Mouse (Mus musculus) limb, embryonic 10.5 days (tissue): ENCODE measurements around the gene Gss. TPM values are rescaled to one million over a fixed set of nuclear protein-coding genes. Genes with fewer than 3 reads are reported as not detected.

ENCODE experiments used
- DNase-seq: peaks from one replicate; pipeline ENCODE4 v3.0.0-alpha.2; 2017; ENCODE audit warnings: low spot score
- H3K27ac ChIP-seq: fragments of 300-500 bp; sonication (generic); 2 replicates; pipeline ENCODE4 v1.5.1; 2016; ENCODE audit warnings: mild to moderate bottlenecking
- H3K27me3 ChIP-seq: fragments of 300-500 bp; sonication (generic); 2 replicates; pipeline ENCODE4 v1.6.1; 2016; ENCODE audit warnings: low read depth, mild to moderate bottlenecking; ENCODE audit not compliant: poor library complexity, severe bottlenecking
- H3K36me3 ChIP-seq: fragments of 300-500 bp; sonication (generic); 2 replicates; pipeline ENCODE4 v1.6.1; 2016; ENCODE audit warnings: mild to moderate bottlenecking, moderate library complexity
- H3K4me1 ChIP-seq: fragments of 300-500 bp; sonication (generic); 2 replicates; pipeline ENCODE4 v1.6.1; 2016
- H3K4me3 ChIP-seq: fragments of 300-500 bp; sonication (generic); 2 replicates; pipeline ENCODE4 v1.5.1; 2016; ENCODE audit warnings: mild to moderate bottlenecking, moderate library complexity
- H3K9me3 ChIP-seq: fragments of 300-500 bp; sonication (generic); replicated peaks from 2 replicates; pipeline ENCODE4 v1.6.1; 2016; ENCODE audit warnings: mild to moderate bottlenecking
- WGBS: fragments of 180-500 bp; shearing (Covaris S2); methylation state at CpG from one replicate; pipeline ENCODE4 v1.1.7; 2016; 5-methylcytosine and 5-hydroxymethylcytosine counted together
- polyA plus RNA-seq: library from polyadenylated mRNA; unstranded; fragments of >200 nt; fragmentation: Nextera tagmentation; extraction: Ambion mirVana; gene quantifications from 2 replicates; pipeline ENCODE4 v1.2.1, GENCODE M21; 2016

The Gss gene
- polyA plus RNA-seq, 1 experiment from 2014 or later, result 25.1 TPM

- Histone ChIP-seq H3K4me3 (no peak overlapping the region), H3K36me3 (no peaks in the 10 kb centered on the region), H3K4me1 (peaks cover 4% of the 10 kb centered on the region; the same call in 1 of the 2 replicates), H3K9me3 (no peaks in the 10 kb centered on the region), H3K27me3 (no peaks in the 10 kb centered on the region), H3K27ac (no peak overlapping the region)
- peak; percentile 66 for DNase-seq
- 50% methylated on average over 5 of the region's 5 CpGs for WGBS
These were observed 8.6 kb downstream of the Gss start for GRCm38 (mm10) chr2:155583927-155584530.

- Histone ChIP-seq H3K9me3 (no peaks in the 10 kb centered on the region), H3K27me3 (no peaks in the 10 kb centered on the region), H3K36me3 (no peaks in the 10 kb centered on the region), H3K27ac (no peak overlapping the region), H3K4me1 (peaks cover 4% of the 10 kb centered on the region; the same call in 1 of the 2 replicates), H3K4me3 (no peak overlapping the region)
- no peak for DNase-seq
- 83% methylated on average over 5 of the region's 5 CpGs for WGBS
These were observed 9.6 kb downstream of the Gss start for GRCm38 (mm10) chr2:155582996-155583395.

DNA sequence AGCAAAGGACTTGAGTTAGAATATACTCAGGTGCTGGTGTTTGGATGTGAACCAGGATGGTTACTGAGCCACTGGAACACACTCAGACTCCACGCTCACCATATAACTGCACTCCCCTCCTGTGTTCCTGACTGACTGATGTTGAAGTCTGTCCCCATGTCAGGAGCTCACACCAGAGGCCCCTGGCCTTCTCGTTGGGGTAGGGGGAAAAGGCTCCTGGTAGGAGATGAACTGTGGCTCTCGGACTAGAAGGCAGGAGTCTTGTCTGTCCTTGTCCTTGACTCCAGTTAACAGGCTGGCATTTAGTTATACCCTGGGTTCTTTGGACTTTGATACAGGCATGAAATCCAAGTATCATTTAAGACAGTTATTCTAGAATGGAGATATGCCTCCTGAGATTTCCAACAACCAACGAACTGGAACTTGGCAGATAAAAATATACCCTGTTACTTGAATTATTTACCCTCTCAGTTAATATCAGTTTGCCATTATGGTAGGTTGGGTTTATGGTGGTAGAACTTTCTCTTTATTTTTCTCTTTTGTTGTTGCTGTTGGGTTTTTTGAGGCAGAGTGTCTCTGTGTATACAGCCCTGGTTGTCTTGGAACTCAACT is 10.1 kb downstream of the Gss start:
- 74% methylated on average over 4 of the region's 4 CpGs for WGBS
- no peak for DNase-seq
- no peaks in the 10 kb centered on the region for H3K36me3 ChIP-seq
- peaks cover 4% of the 10 kb centered on the region; the same call in 1 of the 2 replicates for H3K4me1 ChIP-seq
- H3K27me3 ChIP-seq, result no peaks in the 10 kb centered on the region
- H3K27ac ChIP-seq, result no peak overlapping the region
- H3K4me3 ChIP-seq, result no peak overlapping the region
- H3K9me3 ChIP-seq, result no peaks in the 10 kb centered on the region

GRCm38 (mm10) chr2:155580331-155580730 is 12.3 kb downstream of the Gss start:
- no peaks in the 10 kb centered on the region for H3K9me3 ChIP-seq
- no peaks in the 10 kb centered on the region for H3K36me3 ChIP-seq
- no peak for DNase-seq
- H3K4me3 ChIP-seq, result no peak overlapping the region
- H3K27me3 ChIP-seq, result no peaks in the 10 kb centered on the region
- no peak overlapping the region for H3K27ac ChIP-seq
- peaks cover 4% of the 10 kb centered on the region; the same call in 1 of the 2 replicates for H3K4me1 ChIP-seq
- WGBS, result 89% methylated on average over 3 of the region's 3 CpGs

- DNase-seq, result no peak
- no peak overlapping the region for H3K27ac ChIP-seq
- H3K36me3 ChIP-seq, result no peaks in the 10 kb centered on the region
- no peak overlapping the region for H3K4me3 ChIP-seq
- 71% methylated on average over 9 of the region's 9 CpGs for WGBS
- H3K4me1 ChIP-seq, result peaks cover 4% of the 10 kb centered on the region; the same call in 1 of the 2 replicates
- H3K9me3 ChIP-seq, result no peaks in the 10 kb centered on the region
- H3K27me3 ChIP-seq, result no peaks in the 10 kb centered on the region
These were observed 16.0 kb downstream of the Gss start for GRCm38 (mm10) chr2:155576656-155577055.

GRCm38 (mm10) chr2:155574700-155575099 is 17.9 kb downstream of the Gss start:
- WGBS, result 94% methylated on average over 4 of the region's 4 CpGs
- H3K4me1 ChIP-seq, result no peaks in the 10 kb centered on the region
- H3K4me3 ChIP-seq, result no peak overlapping the region
- H3K9me3 ChIP-seq, result no peaks in the 10 kb centered on the region
- no peak for DNase-seq
- no peaks in the 10 kb centered on the region for H3K36me3 ChIP-seq
- H3K27ac ChIP-seq, result no peak overlapping the region
- no peaks in the 10 kb centered on the region for H3K27me3 ChIP-seq

DNA sequence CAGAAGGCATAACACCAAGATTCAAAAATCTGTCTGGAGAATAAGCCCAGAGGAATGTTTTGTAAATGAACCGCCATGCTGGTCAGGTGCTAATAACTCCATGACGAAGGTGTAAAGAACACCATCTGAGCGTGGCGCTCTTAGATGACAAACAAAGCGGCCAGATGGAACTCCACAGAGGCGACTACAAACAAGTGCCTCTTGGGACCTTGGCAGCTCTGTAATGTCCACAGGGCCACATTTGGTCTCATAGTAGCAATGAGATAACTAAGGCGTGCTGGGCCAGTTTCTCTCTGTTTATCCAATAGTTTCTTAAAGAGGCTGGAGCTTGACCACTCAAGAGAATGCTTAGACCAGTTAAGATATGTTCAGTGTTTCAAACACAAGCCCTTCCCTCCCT is 18.6 kb downstream of the Gss start:
- H3K27me3 ChIP-seq, result no peaks in the 10 kb centered on the region
- 93% methylated on average over 7 of the region's 7 CpGs for WGBS
- no peak overlapping the region for H3K27ac ChIP-seq
- H3K9me3 ChIP-seq, result no peaks in the 10 kb centered on the region
- no peak for DNase-seq
- no peaks in the 10 kb centered on the region for H3K36me3 ChIP-seq
- H3K4me1 ChIP-seq, result no peaks in the 10 kb centered on the region
- no peak overlapping the region for H3K4me3 ChIP-seq

DNA sequence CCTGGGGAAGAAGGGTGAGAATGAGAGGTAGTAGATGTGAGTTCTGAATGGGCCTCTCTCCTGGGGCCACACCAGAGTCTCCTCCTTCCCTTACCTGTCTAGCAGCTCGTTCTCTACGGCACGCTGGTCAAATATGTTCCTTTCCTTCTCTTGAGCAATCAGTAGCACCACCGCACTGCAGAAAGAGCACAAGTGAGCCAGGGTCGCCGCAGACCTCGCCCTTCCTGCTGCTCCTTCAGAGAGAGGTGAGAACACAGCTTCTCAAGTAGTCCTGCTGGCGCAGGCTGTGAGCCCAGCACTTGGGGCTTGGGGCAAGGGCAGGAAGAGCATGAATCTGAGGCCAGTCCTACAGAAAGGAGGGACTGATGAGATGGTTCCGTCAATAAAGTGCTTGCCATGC is 19.6 kb downstream of the Gss start:
- H3K4me1 ChIP-seq, result no peaks in the 10 kb centered on the region
- H3K27ac ChIP-seq, result no peak overlapping the region
- 86% methylated on average over 9 of the region's 9 CpGs for WGBS
- no peak overlapping the region for H3K4me3 ChIP-seq
- no peaks in the 10 kb centered on the region for H3K27me3 ChIP-seq
- DNase-seq, result no peak
- no peaks in the 10 kb centered on the region for H3K36me3 ChIP-seq
- H3K9me3 ChIP-seq, result no peaks in the 10 kb centered on the region

- Histone ChIP-seq H3K4me3 (no peak overlapping the region), H3K9me3 (no peaks in the 10 kb centered on the region), H3K36me3 (0 out of 2 replicates have a peak, but pooled peaks cover 7% of the 10 kb centered on the region), H3K4me1 (peaks cover 8% of the 10 kb centered on the region), H3K27ac (no peak overlapping the region), H3K27me3 (no peaks in the 10 kb centered on the region)
- DNase-seq, result no peak
- 66% methylated on average over 3 of the region's 3 CpGs for WGBS
These were observed 23.3 kb downstream of the Gss start for GRCm38 (mm10) chr2:155569223-155569807.

- Histone ChIP-seq H3K4me1 (peaks cover 8% of the 10 kb centered on the region), H3K27me3 (no peaks in the 10 kb centered on the region), H3K9me3 (no peaks in the 10 kb centered on the region), H3K36me3 (0 out of 2 replicates have a peak, but pooled peaks cover 10% of the 10 kb centered on the region), H3K4me3 (no peak overlapping the region), H3K27ac (no peak overlapping the region)
- 90% methylated on average over 5 of the region's 5 CpGs for WGBS
- DNase-seq, result no peak
These were observed 24.9 kb downstream of the Gss start for GRCm38 (mm10) chr2:155567751-155568150.

DNA sequence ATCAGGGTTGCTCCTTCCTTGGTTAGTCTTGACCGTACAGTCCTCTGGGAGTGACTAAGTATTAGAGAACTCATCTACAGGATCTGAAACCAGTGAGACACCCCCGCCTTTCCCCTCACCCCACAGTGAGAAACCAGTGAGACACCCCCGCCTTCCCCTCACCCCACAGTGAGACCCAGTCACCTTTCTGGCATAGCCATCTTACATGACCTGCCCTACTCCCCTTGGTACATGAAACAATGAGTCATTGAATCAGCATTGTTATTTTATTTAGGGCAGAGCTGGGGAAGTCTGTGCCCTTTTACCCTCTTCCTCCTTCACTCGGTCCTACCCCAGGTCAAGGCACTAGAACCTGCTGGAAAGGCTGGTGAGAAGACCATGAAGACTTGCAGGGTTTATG is 29.7 kb downstream of the Gss start:
- Histone ChIP-seq H3K36me3 (0 out of 2 replicates have a peak, but pooled peaks cover 10% of the 10 kb centered on the region), H3K27me3 (no peaks in the 10 kb centered on the region), H3K4me3 (no peak overlapping the region), H3K9me3 (no peaks in the 10 kb centered on the region), H3K4me1 (peaks cover 8% of the 10 kb centered on the region), H3K27ac (no peak overlapping the region)
- no peak for DNase-seq
- WGBS, result 84% methylated on average over 4 of the region's 4 CpGs

GRCm38 (mm10) chr2:155562209-155562608 is 30.4 kb downstream of the Gss start:
- 72% methylated on average over 1 of the region's 1 CpGs for WGBS
- 0 out of 2 replicates have a peak, but pooled peaks cover 6% of the 10 kb centered on the region for H3K36me3 ChIP-seq
- no peaks in the 10 kb centered on the region for H3K9me3 ChIP-seq
- H3K4me3 ChIP-seq, result no peak overlapping the region
- no peak for DNase-seq
- no peaks in the 10 kb centered on the region for H3K27me3 ChIP-seq
- H3K4me1 ChIP-seq, result peaks cover 7% of the 10 kb centered on the region
- no peak overlapping the region for H3K27ac ChIP-seq

GRCm38 (mm10) chr2:155554426-155554985 is 38.1 kb downstream of the Gss start:
- Histone ChIP-seq H3K36me3 (no peaks in the 10 kb centered on the region), H3K27me3 (no peaks in the 10 kb centered on the region), H3K9me3 (no peaks in the 10 kb centered on the region), H3K4me1 (no peaks in the 10 kb centered on the region), H3K4me3 (no peak overlapping the region), H3K27ac (no peak overlapping the region)
- 92% methylated on average over 2 of the region's 2 CpGs for WGBS
- DNase-seq, result no peak
